Mouse (Mus musculus): Measurements from ENCODE around the gene Tmem201.
A peak's percentile ranks its signal among the peaks of the same experiment; 100 is the strongest.

The Tmem201 gene

DNA sequence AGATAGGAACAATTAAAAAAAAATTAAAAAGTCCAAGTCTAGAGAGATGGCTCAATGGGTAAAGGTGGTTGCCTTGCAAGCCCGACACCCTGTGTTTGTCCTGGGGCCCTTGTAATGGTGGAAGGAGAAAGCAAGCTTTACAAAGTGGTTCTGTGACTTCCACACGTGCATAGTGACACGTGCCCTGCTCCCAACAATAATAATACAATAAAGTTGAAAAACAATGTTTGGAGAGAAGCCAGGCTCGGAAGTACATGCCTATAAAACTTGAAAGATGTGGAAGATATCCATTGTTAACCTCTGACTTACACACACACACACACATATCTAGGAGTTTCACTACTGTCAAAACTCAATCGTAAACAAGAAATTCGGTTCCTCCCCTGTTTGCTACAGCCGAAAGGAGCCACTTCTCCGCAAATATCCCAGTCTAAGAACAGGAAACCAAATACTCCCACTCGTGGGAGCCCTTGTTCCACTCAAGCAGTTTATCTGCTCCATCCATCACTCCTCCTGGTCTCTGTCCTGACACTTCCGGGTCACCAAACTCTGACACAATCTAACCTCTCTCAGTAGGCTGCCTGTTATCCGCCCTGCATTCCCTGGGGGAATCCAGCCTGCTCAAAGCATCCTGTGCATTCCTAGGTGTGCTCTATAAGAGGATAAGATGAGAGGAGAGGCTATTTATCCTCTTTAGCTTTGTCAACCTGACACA, 58.6 kb downstream of the Tmem201 start:
- peak in 1 of 2 experiments; percentile 31 for DNase-seq

DNA sequence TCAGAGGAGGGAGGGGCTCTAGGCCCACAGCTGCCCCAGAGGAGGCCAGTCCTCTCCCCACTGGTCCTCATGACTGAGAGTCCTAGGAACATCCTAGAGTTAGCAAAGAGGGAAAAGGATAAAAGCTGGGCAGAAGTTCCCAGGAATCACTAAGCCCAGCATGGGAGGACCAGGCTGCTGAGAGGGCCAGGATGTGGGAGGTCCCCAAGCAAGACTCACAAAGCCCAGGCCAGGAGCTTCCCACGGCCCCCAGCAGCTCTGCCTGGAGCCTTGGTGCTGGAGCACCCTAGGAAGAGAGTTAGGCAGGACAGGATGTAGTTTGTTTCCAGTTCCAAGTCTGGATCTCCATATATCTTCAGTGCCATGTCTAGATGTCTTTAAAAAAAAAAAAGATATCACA, 59.8 kb downstream of the Tmem201 start:
- DNase-seq: no peak

DNA sequence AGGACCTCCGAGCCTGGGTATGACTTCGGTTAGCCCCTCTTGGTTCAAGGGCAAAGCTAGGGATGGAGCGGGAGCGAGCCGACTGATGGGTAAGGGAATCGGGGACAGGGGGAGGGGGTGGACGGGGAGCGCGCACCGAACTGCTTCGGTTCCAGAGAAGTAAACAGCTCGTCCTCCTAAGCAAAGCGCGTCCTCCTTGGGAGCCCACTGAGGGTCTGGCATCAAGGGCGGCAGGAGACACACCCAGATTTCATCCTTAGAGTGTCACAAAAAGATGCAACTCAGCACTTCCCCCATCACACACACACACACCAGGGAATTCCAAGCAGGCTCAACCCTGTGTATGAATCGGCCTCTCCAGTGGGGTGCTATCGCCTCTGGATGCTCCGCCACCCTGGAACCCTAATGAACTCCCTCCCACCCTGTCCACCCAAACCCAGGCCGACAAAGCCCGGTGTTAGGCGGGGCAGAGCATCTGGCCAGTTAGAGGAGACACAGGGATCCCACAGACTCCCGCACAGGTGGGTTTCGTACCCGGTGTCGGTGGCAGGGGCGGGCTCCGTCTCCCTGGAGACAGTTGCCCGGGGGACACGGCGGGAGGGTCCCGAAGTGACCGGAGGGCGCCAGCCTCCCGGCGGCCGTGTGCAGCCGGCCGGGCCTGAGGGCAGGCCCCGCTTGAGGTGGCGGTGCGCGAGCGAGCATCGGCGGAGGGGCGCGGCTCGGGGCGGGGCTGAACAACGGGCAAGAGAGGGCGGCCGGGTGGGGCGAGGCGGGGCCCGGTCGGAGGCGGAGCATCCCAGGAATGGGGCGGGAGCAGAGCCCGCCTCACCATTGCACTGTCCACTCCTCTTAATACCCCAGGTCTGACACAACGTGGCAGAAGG, 62.2 kb downstream of the Tmem201 start:
- peak; percentile 70 to 88 for DNase-seq

DNA sequence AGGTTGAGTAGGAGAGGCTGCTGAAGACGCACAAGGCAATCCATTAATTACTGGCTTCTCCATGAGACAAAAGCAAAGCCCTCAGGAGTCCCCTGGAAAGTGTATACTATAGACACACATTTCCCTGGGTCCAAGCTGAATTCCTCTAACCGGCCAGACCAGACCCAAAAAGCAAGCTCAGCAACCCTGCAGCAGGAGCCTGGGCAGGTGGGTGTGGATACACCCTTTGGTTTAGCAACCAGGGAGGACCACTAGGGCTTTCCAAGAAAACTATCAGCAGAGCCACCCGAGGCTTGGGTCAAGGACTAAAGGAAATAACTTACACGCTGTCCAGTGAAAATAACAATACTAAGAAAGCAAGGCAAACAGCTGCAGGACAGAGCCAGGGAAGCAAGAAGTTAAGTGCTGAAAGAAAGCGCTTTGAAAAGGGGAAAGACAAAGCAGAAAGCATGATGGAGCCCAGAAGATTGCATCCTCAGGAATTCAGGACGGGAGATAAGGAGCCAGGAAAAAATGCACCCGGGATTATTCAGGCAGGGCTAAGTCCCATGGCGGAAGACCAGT, 62.9 kb downstream of the Tmem201 start:
- no peak for DNase-seq

DNA sequence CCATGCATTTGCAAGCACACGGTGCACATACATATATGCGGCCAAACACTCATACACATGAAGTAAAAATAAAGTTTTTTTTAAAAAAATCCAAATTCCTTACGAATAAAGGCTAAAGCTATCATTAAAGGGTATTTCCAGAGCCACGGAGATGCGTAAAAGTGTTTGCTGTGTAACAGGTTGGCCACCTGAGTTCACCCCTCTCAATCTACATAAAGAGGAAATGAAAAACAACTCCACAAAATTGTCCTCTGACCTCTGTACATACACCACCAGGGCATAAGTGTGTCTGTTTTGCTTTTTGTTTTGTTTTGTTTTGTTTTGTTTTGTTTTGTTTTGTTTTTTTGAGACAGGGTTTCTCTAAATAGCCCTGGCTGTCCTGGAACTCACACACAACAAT, 65.1 kb downstream of the Tmem201 start:
- no peak for DNase-seq

DNA sequence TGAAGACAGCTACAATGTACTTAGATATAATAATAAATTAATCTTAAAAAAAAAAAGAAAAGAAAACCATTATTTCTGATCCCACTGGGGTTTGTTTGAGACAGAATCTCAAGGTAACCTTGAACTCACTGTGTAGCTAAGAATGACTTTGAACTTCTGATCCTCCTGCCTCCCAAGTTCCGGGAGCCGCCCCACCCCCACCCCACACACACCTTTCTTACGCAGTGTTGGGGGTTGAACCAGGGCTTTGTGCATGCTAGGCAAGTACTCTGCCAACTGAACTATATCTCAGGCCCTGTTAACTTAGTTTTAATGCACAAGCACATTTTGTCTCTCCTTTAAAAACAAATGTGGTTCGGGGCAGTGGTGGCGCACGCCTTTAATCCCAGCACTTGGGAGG, 66.7 kb downstream of the Tmem201 start:
- no peak for DNase-seq

DNA sequence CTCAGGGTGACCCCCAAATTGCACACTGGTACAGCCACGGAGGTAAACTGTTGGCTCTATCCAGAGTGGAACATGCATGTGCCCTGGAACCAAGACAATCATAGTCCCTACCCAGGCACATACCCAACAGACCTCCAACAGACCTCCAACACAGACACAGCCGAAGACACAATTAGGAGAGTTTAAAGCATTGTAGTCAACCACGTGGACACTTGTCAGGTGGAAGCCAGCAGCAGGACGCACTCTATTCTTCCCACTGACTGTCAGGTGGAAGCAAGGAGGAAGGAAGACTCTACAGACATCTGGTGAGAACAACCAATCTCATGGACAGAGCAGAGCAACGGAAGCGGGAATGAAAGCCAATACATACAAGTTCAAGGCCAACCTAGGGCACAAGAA, 72.2 kb downstream of the Tmem201 start:
- no peak for DNase-seq

Data from kidney, postnatal 36 days (tissue).